Mouse (Mus musculus) left cerebral cortex, adult 8-10 months (tissue): ENCODE measurements around the gene Olfr283. TPM values are rescaled to one million over a fixed set of nuclear protein-coding genes. Genes with fewer than 3 reads are reported as not detected.

Source experiments
- total RNA-seq, 4 experiments: library from RNA; stranded (reverse); gene quantifications; 2 replicates each; pipeline ENCODE4 v1.2.4; 2022

Olfr283 gene
- total RNA-seq, 4 experiments from 2014 or later, result not detected

Other genes starting within 250 kb of the Olfr283 start
- gene Asb8, start 215.3 kb downstream of the Olfr283 start, total RNA-seq, result 10 to 100 TPM; 50.8 to 53.6 (median 51.9) TPM
- 10 to 100 TPM; 16.5 to 18.5 (median 18.2) TPM for gene Ccdc184, start 213.8 kb downstream of the Olfr283 start, total RNA-seq
- gene Olfr288, start 185.4 kb downstream of the Olfr283 start, total RNA-seq, result under 1 TPM in 1 of 4 experiments, not detected in 3; 0.37 TPM
- under 1 TPM in 2 of 4 experiments, not detected in 2; 0.17 to 0.35 TPM for gene Gm44579, start 160.0 kb downstream of the Olfr283 start, total RNA-seq
- 1 to 10 TPM; 4.2 to 4.9 (median 4.5) TPM for gene Olfr287, start 159.9 kb downstream of the Olfr283 start, total RNA-seq
- not detected for gene Olfr286, start 146.5 kb downstream of the Olfr283 start, total RNA-seq
- not detected for gene H1fnt, start 123.7 kb downstream of the Olfr283 start, total RNA-seq
- gene Zfp641, start 84.8 kb downstream of the Olfr283 start, total RNA-seq, result 1 to 10 TPM; 7.4 to 8.3 (median 8.1) TPM
- gene Olfr285, start 63.6 kb downstream of the Olfr283 start, total RNA-seq, result not detected
- not detected for gene Olfr284, start 40.0 kb downstream of the Olfr283 start, total RNA-seq
- gene Olfr282, start 50.3 kb upstream of the Olfr283 start, total RNA-seq, result not detected
- not detected for gene Olfr281, start 71.6 kb upstream of the Olfr283 start, total RNA-seq
- gene OR5BS1P, start 89.0 kb upstream of the Olfr283 start, total RNA-seq, result not detected
- not detected for gene Lalba, start 101.8 kb upstream of the Olfr283 start, total RNA-seq
- not detected for gene Olfr279, start 111.5 kb upstream of the Olfr283 start, total RNA-seq
- gene Kansl2, start 153.3 kb upstream of the Olfr283 start, total RNA-seq, result 10 to 100 TPM; 54.0 to 61.0 (median 56.8) TPM
- gene Ccnt1, start 190.0 kb upstream of the Olfr283 start, total RNA-seq, result 10 to 100 TPM; 35.1 to 44.7 (median 40.9) TPM
- not detected for gene 4930415O20Rik, start 190.1 kb upstream of the Olfr283 start, total RNA-seq
- gene Adcy6, start 229.1 kb upstream of the Olfr283 start, total RNA-seq, result 10 to 100 TPM; 39.7 to 46.1 (median 41.2) TPM
- 100 to 1,000 TPM; 212 to 229 (median 221) TPM for gene Cacnb3, start 249.9 kb upstream of the Olfr283 start, total RNA-seq